Mouse (Mus musculus): ENCODE measurements around the gene Nxn. TPM values are rescaled to one million over a fixed set of nuclear protein-coding genes. Genes with fewer than 3 reads are reported as not detected.

The Nxn gene
- polyA plus RNA-seq, 1 experiment, result 9.2 TPM

DNA sequence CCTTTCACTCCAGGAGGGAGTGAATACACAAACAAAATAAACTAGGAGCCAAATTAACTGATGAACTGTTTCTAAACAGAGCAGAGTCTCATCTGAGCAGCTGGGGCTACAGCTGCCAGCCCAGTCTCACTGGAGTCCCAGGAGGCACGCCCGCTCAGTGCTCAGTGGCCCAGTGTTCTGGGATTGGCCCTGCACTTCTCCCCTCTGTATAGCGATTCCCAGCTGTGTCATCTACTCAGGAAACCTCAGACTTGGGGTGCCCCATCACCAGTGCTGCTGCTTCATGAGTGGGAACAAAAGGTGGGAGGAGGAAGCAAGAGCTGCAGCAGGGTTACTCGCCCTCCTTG, 145.0 kb downstream of the Nxn start:
- TF ChIP-seq CTCF (IDR thresholded peaks at IDR 0.05; ENCODE audit: extremely low read depth, insufficient read depth, low read length) (no peak), POLR2A (IDR thresholded peaks at IDR 0.05; ENCODE audit: extremely low read depth, insufficient read depth, low read length) (no peak)
- Histone ChIP-seq H3K4me1 (ENCODE audit: control insufficient read depth, insufficient read depth, low read length) (peaks cover 2% of the 10 kb centered on the region), H3K27ac (ENCODE audit: insufficient read depth, low read length) (no peak overlapping the region), H3K4me3 (ENCODE audit: insufficient read depth, low read length) (no peak overlapping the region)

DNA sequence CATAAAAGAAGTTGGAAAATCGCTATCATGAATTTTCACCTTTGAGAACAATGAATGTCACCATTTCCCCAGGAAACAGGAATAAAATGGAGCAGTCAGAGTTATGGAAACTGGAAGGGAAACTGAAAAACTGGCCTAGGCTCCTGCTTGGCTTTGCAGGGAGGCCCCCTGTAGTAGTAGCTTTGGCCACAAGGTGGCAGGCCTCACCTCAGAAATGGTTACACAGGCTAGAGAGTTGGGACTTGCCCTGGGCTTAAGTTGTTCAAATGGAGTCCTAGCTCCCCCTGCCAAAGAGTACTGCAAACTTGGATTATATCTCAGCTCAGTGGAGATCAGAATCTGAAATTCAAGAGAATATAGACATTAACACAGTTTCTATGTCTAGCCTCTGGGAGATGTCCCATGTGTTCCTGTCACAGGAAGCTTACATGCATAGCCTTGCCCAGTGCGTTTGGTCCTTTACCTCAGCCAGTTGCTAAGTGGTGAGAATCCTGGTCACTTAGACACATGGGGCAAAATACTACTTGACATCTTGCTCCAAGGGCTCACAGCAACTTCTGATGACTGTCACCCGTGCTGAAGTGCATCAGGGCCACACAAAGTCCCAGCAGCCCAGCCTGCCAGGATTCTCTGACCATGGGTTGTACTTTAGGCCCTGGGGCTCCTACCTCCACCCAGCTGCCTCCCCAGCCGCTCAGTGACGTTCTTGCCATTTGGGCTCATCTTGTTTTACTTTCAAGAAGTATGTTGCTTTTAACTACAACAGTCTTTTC, 145.6 kb downstream of the Nxn start:
- Histone ChIP-seq H3K4me1 (ENCODE audit: control insufficient read depth, insufficient read depth, low read length) (peaks cover 2% of the 10 kb centered on the region), H3K4me3 (ENCODE audit: insufficient read depth, low read length) (no peak overlapping the region), H3K27ac (ENCODE audit: insufficient read depth, low read length) (no peak overlapping the region)
- TF ChIP-seq CTCF (IDR thresholded peaks at IDR 0.05; ENCODE audit: extremely low read depth, insufficient read depth, low read length) (peak; percentile 89), POLR2A (IDR thresholded peaks at IDR 0.05; ENCODE audit: extremely low read depth, insufficient read depth, low read length) (no peak)

DNA sequence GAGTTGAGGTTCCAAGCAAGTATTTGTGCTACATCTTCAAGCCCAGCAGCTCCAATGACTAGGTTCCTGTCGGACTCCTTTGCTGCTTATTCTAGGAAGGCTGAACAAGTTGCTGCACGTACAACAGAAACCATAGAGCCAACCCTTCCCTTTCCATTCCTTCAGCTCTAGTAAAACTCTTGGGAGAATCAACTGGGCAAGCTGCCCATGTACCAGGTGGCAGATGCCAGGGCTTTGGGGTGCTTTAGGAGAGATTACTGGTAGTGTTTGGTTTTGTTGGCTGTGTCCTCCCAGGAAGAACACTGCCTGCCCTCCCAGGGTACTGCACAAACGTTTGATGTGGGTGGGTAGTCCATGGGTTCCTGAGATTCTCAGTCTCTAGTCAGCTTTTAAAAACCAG, 146.9 kb downstream of the Nxn start:
- no peak overlapping the region for H3K27ac ChIP-seq (ENCODE audit: insufficient read depth, low read length)
- H3K4me3 ChIP-seq (ENCODE audit: insufficient read depth, low read length), result no peak overlapping the region
- TF ChIP-seq CTCF (IDR thresholded peaks at IDR 0.05; ENCODE audit: extremely low read depth, insufficient read depth, low read length), result no peak
- TF ChIP-seq POLR2A (IDR thresholded peaks at IDR 0.05; ENCODE audit: extremely low read depth, insufficient read depth, low read length), result no peak
- peaks cover 2% of the 10 kb centered on the region for H3K4me1 ChIP-seq (ENCODE audit: control insufficient read depth, insufficient read depth, low read length)

DNA sequence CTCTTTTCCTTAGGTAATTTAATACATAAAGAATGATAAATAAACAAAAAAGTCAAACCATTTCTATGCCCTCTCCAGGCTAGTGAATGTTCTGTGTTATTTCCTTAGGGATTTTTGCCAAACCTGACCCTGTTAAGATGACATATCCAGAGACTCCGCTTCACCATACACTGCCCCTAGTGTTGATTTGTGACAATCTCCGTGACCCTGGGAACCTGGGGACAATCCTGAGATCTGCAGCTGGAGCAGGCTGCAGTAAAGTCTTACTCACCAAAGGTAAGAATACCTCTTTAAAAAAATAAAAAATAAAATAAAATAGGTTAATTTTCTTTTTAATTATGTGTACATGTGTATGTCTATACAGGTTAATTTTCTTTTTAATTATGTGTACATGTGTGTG, 151.7 kb downstream of the Nxn start:
- TF ChIP-seq CTCF (IDR thresholded peaks at IDR 0.05; ENCODE audit: extremely low read depth, insufficient read depth, low read length) (no peak), POLR2A (IDR thresholded peaks at IDR 0.05; ENCODE audit: extremely low read depth, insufficient read depth, low read length) (no peak)

DNA sequence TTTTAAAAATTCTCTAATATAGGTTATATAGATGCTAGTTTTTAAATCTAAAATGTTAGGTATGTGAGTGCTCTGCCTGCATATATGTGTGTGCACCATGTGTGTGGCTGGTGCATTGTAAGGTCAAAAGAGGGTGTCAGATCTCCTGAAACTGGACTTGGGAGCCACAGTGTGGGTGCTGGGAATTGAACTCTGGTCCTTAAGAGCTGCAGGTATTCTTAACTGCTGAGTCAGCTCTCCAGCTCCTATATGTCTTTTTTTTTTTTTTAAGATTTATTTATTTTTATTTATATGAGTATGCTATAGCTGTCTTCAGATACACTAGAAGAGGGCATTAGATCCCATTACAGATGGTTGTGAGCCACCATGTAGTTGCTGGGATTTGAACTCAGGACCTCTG, 152.5 kb downstream of the Nxn start:
- no peak overlapping the region for H3K4me3 ChIP-seq (ENCODE audit: insufficient read depth, low read length)
- peaks cover 3% of the 10 kb centered on the region; the same call in 1 of the 2 replicates for H3K4me1 ChIP-seq (ENCODE audit: control insufficient read depth, insufficient read depth, low read length)
- no peak overlapping the region for H3K27ac ChIP-seq (ENCODE audit: insufficient read depth, low read length)
- TF ChIP-seq POLR2A (IDR thresholded peaks at IDR 0.05; ENCODE audit: extremely low read depth, insufficient read depth, low read length), result no peak

More for the DNA sequence above, 151.7 kb downstream of the Nxn start:
- H3K4me3 ChIP-seq (ENCODE audit: insufficient read depth, low read length), result no peak overlapping the region
- H3K4me1 ChIP-seq (ENCODE audit: control insufficient read depth, insufficient read depth, low read length), result peaks cover 3% of the 10 kb centered on the region; the same call in 1 of the 2 replicates
- H3K27ac ChIP-seq (ENCODE audit: insufficient read depth, low read length), result no peak overlapping the region

DNA sequence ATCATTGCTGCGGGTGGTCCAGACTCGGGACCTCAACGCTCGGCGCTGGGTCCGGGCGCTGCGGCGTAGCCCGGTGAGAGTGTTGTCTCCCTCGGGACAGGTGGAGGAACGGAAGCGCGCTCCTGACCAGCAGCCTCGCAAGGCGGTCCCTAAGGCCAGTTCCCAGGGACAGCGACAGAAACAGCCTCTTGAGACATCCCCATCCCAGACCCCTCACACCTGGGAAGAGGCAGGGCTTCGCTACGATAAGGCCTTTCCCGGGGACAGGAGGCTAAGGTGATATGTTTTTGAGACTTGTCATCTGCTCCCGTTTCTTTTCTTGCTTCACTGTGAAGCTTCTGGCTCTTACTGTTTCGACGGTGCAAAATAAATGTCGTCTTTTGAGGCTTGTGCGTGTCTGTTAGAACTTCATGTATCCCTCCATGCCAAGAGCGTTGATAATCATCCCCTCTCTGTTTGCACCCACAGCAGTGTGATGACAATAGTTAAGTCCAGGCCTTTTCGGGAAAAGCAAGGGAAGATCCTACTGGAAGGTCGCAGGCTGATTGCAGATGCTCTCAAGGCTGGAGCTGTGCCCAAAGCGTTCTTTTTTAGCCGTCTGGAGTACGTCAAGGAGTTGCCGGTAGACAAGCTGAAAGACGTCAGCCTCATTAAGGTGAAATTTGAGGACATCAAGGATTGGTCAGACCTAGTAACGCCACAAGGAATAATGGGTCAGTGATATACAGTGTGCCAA, 155.0 kb downstream of the Nxn start:
- Histone ChIP-seq H3K27ac (ENCODE audit: insufficient read depth, low read length) (no peak overlapping the region), H3K4me3 (ENCODE audit: insufficient read depth, low read length) (peak overlapping the region; percentile 80), H3K4me1 (ENCODE audit: control insufficient read depth, insufficient read depth, low read length) (peaks cover 3% of the 10 kb centered on the region; the same call in 1 of the 2 replicates)
- no peak for TF ChIP-seq POLR2A (IDR thresholded peaks at IDR 0.05; ENCODE audit: extremely low read depth, insufficient read depth, low read length)
- TF ChIP-seq CTCF (IDR thresholded peaks at IDR 0.05; ENCODE audit: extremely low read depth, insufficient read depth, low read length), result no peak

DNA sequence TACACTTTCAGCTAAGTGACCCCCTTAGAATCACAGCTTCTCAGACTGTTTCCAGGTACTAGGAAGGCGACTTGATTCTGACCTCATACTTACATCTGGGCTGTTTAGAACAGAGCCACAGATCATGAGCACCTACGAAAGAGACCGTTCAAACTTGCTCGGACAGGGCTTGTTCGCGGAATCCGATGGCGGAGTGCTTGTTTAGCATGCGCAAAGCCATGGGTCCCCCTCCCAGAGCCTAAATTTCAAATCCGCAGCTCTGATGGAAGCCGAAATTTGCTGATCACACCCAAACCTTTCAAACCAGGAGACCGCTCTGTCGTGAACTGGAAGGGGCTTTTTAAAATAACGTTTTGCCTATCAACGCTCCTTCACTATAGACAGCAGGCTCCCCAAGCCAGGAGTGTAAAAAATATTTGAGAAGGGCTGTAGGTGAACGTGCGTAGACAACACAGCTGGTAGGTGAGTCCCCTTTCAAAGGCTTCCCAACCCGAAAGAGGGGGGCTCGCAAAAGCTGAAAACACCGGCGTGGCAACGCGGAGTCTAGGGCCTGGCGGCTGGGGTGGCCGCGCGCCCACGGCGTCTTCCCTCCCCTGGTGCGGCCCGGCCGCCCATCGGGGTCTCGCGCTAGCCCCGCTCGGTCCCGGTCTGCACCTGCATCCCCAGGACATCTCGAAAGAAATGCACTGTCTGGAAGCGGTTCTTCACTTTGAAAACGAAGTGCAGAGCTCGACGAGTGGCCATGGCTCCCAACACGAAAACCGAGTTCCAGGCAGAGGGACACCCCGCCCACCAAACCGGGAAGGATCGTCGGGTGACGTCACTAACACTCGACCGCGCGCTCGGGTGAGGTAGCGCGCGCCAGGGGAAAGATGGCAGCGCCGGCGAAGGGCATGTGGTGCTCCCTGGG, 155.8 kb downstream of the Nxn start, which contains the start of the genes Mrm3 and Glod4:
Gene Mrm3 (plus strand): TSS at position 815 of the 910 bp plus-strand sequence.
Gene Glod4 (minus strand): TSS at position 825 of the 910 bp plus-strand sequence.
- Histone ChIP-seq H3K27ac (ENCODE audit: insufficient read depth, low read length) (0 out of 2 replicates have a peak within 1 kb of the TSS, but pooled peaks have one; percentile 58), H3K4me3 (ENCODE audit: insufficient read depth, low read length) (peak within 1 kb of the TSS; percentile 80), H3K4me1 (ENCODE audit: control insufficient read depth, insufficient read depth, low read length) (peaks cover 3% of the 10 kb centered on the region; the same call in 1 of the 2 replicates)
- no peak for TF ChIP-seq CTCF (IDR thresholded peaks at IDR 0.05; ENCODE audit: extremely low read depth, insufficient read depth, low read length)
- TF ChIP-seq POLR2A (IDR thresholded peaks at IDR 0.05; ENCODE audit: extremely low read depth, insufficient read depth, low read length), result peak; percentile 91

DNA sequence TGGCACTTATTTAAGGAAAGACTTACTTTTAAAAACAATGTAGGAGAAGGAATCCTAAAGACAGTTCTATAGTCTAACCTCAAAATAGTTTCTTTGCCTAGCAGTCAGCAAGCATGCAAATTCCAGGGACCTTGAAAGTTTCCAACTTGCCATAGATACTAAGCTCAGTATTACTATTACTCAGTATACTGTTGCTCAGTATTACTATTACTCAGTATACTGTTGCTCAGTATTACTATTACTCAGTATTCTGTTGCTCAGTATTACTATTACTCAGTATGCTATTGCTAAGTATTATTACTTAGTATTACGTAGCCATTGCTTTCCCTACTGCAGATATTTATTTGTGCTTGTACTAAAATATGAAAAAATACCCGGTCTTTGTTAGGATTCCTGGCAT, 159.2 kb downstream of the Nxn start:
- peaks cover 3% of the 10 kb centered on the region; the same call in 1 of the 2 replicates for H3K4me1 ChIP-seq (ENCODE audit: control insufficient read depth, insufficient read depth, low read length)
- no peak overlapping the region for H3K27ac ChIP-seq (ENCODE audit: insufficient read depth, low read length)
- H3K4me3 ChIP-seq (ENCODE audit: insufficient read depth, low read length), result no peak overlapping the region
- TF ChIP-seq POLR2A (IDR thresholded peaks at IDR 0.05; ENCODE audit: extremely low read depth, insufficient read depth, low read length), result no peak
- no peak for TF ChIP-seq CTCF (IDR thresholded peaks at IDR 0.05; ENCODE audit: extremely low read depth, insufficient read depth, low read length)

DNA sequence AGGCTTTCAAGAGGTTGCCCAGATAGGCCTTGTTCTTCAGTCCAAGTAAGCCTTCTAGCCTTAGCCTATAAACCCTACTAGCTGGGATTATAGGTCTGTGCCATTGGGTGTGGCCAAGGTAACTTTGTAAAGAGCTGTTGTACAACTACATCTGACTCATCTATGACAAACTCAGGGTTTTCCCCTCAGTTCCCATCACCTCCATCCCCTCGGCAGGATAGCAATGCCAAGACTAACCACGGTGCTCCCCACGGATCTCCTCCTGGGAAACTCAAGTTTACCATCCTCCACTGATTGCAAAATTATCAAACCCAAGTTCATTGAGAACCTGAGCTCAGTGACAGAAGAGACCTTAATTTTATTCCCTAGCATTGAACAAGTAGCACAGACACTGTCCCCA, 162.8 kb downstream of the Nxn start:
- Histone ChIP-seq H3K27ac (ENCODE audit: insufficient read depth, low read length) (no peak overlapping the region), H3K4me3 (ENCODE audit: insufficient read depth, low read length) (no peak overlapping the region), H3K4me1 (ENCODE audit: control insufficient read depth, insufficient read depth, low read length) (no peaks in the 10 kb centered on the region)
- TF ChIP-seq POLR2A (IDR thresholded peaks at IDR 0.05; ENCODE audit: extremely low read depth, insufficient read depth, low read length) (no peak), CTCF (IDR thresholded peaks at IDR 0.05; ENCODE audit: extremely low read depth, insufficient read depth, low read length) (no peak)

Measured in cortical plate, adult 2 months (tissue).